Mouse (Mus musculus): ENCODE data around the gene Pold3. TPM values are rescaled to one million over a fixed set of nuclear protein-coding genes. Genes with fewer than 3 reads are reported as not detected.

The Pold3 gene
- total RNA-seq, 4 experiments from 2014 or later: 7.5 to 9.4 (median 8.9) TPM

Other genes with a start within 250 kb of the Pold3 start
- gene Rnf169, start 141.1 kb downstream of the Pold3 start, total RNA-seq (2022): 10 to 100 TPM in 1 of 4 experiments, 1 to 10 TPM in 3; 8.1 to 10.5 (median 9.4) TPM
- not detected for gene Chrdl2, start 115.4 kb downstream of the Pold3 start, total RNA-seq (2022)
- 1 to 10 TPM; 4.4 to 6.3 (median 5.4) TPM for gene Lipt2, start 37.7 kb upstream of the Pold3 start, total RNA-seq (2022)
- 1 to 10 TPM in 1 of 4 experiments, under 1 TPM in 3; 0.28 to 1.5 (median 0.66) TPM for gene Kcne3, start 54.9 kb upstream of the Pold3 start, total RNA-seq (2022)
- gene Pgm2l1, start 105.8 kb upstream of the Pold3 start, total RNA-seq (2022): 1 to 10 TPM; 5.5 to 7.9 (median 7.2) TPM
- gene P4ha3, start 164.0 kb upstream of the Pold3 start, total RNA-seq (2022): under 1 TPM in 3 of 4 experiments, not detected in 1; 0.12 to 0.29 (median 0.16) TPM

Data from heart, adult 8-10 months (tissue).